Mouse (Mus musculus): Measurements from ENCODE around the gene Ano3. TPM values are rescaled to one million over a fixed set of nuclear protein-coding genes. Genes with fewer than 3 reads are reported as not detected.
"Not testable (repeated sequence)": the region's sequence is repeated elsewhere in the genome, so short reads cannot be mapped to it uniquely, and the experiment has no call there.

Ano3 gene
- polyA plus RNA-seq (2014; fragmentation: Nextera tagmentation; extraction: Ambion mirVana) = 0.34 and 0.38 TPM in 2 replicates

- H3K9ac ChIP-seq (ENCODE audit: low read length) = 0 out of 2 replicates have a peak within 1 kb of the TSS, but pooled peaks have one; percentile 16
- H3K27me3 ChIP-seq (ENCODE audit: control insufficient read depth, insufficient read depth, low read length); H3K9me3 ChIP-seq (ENCODE audit: control insufficient read depth, low read length); ATAC-seq (ENCODE audit: insufficient number of reproducible peaks, insufficient read depth, low FRiP score, low read depth); H3K27ac ChIP-seq (replicated peaks in 1 of 2; ENCODE audit: control insufficient read depth in 1 of 2, insufficient read depth in 1 of 2, low read depth in 2 of 2, low read length in 2 of 2); H3K4me1 ChIP-seq (ENCODE audit: control insufficient read depth in 2 of 2, insufficient read depth in 2 of 2, low read length in 2 of 2); H3K36me3 ChIP-seq (ENCODE audit: control insufficient read depth, insufficient read depth, low read length): not testable (repeated sequence)
- peak within 1 kb of the TSS; percentile 32 to 35 for H3K4me3 ChIP-seq (ENCODE audit: control insufficient read depth in 1 of 2, insufficient read depth in 1 of 2, low read depth in 1 of 2, low read length in 2 of 2)
- H3K4me2 ChIP-seq (ENCODE audit: low read length) = peak within 1 kb of the TSS; percentile 71
Observed at GRCm38 (mm10) chr2:110950823-110951222, at the start of gene Ano3. TSS of gene Ano3 (minus strand) at chr2:110950923.

GRCm38 (mm10) chr2:110990071-110990470, 39.3 kb upstream of the Ano3 start:
- no peak for ATAC-seq (ENCODE audit: insufficient number of reproducible peaks, insufficient read depth, low FRiP score, low read depth)
- Histone ChIP-seq H3K27me3 (ENCODE audit: control insufficient read depth, insufficient read depth, low read length) (no peaks in the 10 kb centered on the region), H3K27ac (replicated peaks in 1 of 2; ENCODE audit: control insufficient read depth in 1 of 2, insufficient read depth in 1 of 2, low read depth in 2 of 2, low read length in 2 of 2) (no peak overlapping the region), H3K9me3 (ENCODE audit: control insufficient read depth, low read length) (no peaks in the 10 kb centered on the region), H3K4me1 (ENCODE audit: control insufficient read depth in 2 of 2, insufficient read depth in 2 of 2, low read length in 2 of 2) (no peaks in the 10 kb centered on the region), H3K4me3 (ENCODE audit: control insufficient read depth in 1 of 2, insufficient read depth in 1 of 2, low read depth in 1 of 2, low read length in 2 of 2) (no peak overlapping the region), H3K36me3 (ENCODE audit: control insufficient read depth, insufficient read depth, low read length) (no peaks in the 10 kb centered on the region), H3K9ac (ENCODE audit: low read length) (no peak overlapping the region), H3K4me2 (ENCODE audit: low read length) (no peak overlapping the region)
- WGBS = 80% methylated on average over 1 of the region's 1 CpGs

GRCm38 (mm10) chr2:110989539-110989938, 38.8 kb upstream of the Ano3 start:
- no peak for ATAC-seq (ENCODE audit: insufficient number of reproducible peaks, insufficient read depth, low FRiP score, low read depth)
- 77% methylated on average over 4 of the region's 4 CpGs for WGBS

GRCm38 (mm10) chr2:110985853-110986271, 35.1 kb upstream of the Ano3 start:
- no peaks in the 10 kb centered on the region for H3K4me1 ChIP-seq (ENCODE audit: control insufficient read depth in 2 of 2, insufficient read depth in 2 of 2, low read length in 2 of 2)
- no peaks in the 10 kb centered on the region for H3K36me3 ChIP-seq (ENCODE audit: control insufficient read depth, insufficient read depth, low read length)
- H3K4me3 ChIP-seq (ENCODE audit: control insufficient read depth in 1 of 2, insufficient read depth in 1 of 2, low read depth in 1 of 2, low read length in 2 of 2) = no peak overlapping the region
- H3K27me3 ChIP-seq (ENCODE audit: control insufficient read depth, insufficient read depth, low read length) = no peaks in the 10 kb centered on the region
- H3K9me3 ChIP-seq (ENCODE audit: control insufficient read depth, low read length) = no peaks in the 10 kb centered on the region
- WGBS = 76% methylated on average over 2 of the region's 2 CpGs
- ATAC-seq (ENCODE audit: insufficient number of reproducible peaks, insufficient read depth, low FRiP score, low read depth) = no peak
- no peak overlapping the region for H3K4me2 ChIP-seq (ENCODE audit: low read length)
- no peak overlapping the region for H3K27ac ChIP-seq (replicated peaks in 1 of 2; ENCODE audit: control insufficient read depth in 1 of 2, insufficient read depth in 1 of 2, low read depth in 2 of 2, low read length in 2 of 2)
- no peak overlapping the region for H3K9ac ChIP-seq (ENCODE audit: low read length)

More at GRCm38 (mm10) chr2:110989539-110989938, 38.8 kb upstream of the Ano3 start:
- no peak overlapping the region for H3K27ac ChIP-seq (replicated peaks in 1 of 2; ENCODE audit: control insufficient read depth in 1 of 2, insufficient read depth in 1 of 2, low read depth in 2 of 2, low read length in 2 of 2)
- no peak overlapping the region for H3K4me2 ChIP-seq (ENCODE audit: low read length)
- H3K4me1 ChIP-seq (ENCODE audit: control insufficient read depth in 2 of 2, insufficient read depth in 2 of 2, low read length in 2 of 2) = no peaks in the 10 kb centered on the region
- no peak overlapping the region for H3K4me3 ChIP-seq (ENCODE audit: control insufficient read depth in 1 of 2, insufficient read depth in 1 of 2, low read depth in 1 of 2, low read length in 2 of 2)
- no peaks in the 10 kb centered on the region for H3K27me3 ChIP-seq (ENCODE audit: control insufficient read depth, insufficient read depth, low read length)
- H3K9me3 ChIP-seq (ENCODE audit: control insufficient read depth, low read length) = no peaks in the 10 kb centered on the region
- H3K36me3 ChIP-seq (ENCODE audit: control insufficient read depth, insufficient read depth, low read length) = no peaks in the 10 kb centered on the region
- H3K9ac ChIP-seq (ENCODE audit: low read length) = no peak overlapping the region

- no peak for ATAC-seq (ENCODE audit: insufficient number of reproducible peaks, insufficient read depth, low FRiP score, low read depth)
- Histone ChIP-seq H3K36me3 (ENCODE audit: control insufficient read depth, insufficient read depth, low read length) (no peaks in the 10 kb centered on the region), H3K9me3 (ENCODE audit: control insufficient read depth, low read length) (no peaks in the 10 kb centered on the region), H3K4me1 (ENCODE audit: control insufficient read depth in 2 of 2, insufficient read depth in 2 of 2, low read length in 2 of 2) (no peaks in the 10 kb centered on the region), H3K4me2 (ENCODE audit: low read length) (no peak overlapping the region), H3K27ac (replicated peaks in 1 of 2; ENCODE audit: control insufficient read depth in 1 of 2, insufficient read depth in 1 of 2, low read depth in 2 of 2, low read length in 2 of 2) (no peak overlapping the region), H3K27me3 (ENCODE audit: control insufficient read depth, insufficient read depth, low read length) (no peaks in the 10 kb centered on the region), H3K9ac (ENCODE audit: low read length) (no peak overlapping the region), H3K4me3 (ENCODE audit: control insufficient read depth in 1 of 2, insufficient read depth in 1 of 2, low read depth in 1 of 2, low read length in 2 of 2) (no peak overlapping the region)
- WGBS = 26% methylated on average over 1 of the region's 1 CpGs
Observed at GRCm38 (mm10) chr2:110981733-110982132, 31.0 kb upstream of the Ano3 start.

DNA sequence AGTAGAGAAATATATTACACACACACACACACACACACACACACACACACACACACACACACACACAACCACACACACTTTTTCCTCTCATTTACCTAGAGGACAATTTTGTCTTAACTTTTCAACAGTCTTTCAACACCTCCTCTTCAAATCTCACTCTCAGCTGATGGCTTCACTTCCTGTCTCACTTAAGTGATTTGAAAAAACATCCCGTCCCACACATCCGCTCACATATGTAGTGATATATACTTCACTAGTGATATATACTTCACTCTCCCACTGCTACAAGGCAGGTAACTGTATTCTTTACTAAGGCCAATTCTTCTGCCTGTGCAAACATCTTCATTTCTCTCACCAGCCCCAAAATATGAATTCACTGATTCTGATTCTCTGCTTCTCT, 28.9 kb upstream of the Ano3 start:
- no peaks in the 10 kb centered on the region for H3K4me1 ChIP-seq (ENCODE audit: control insufficient read depth in 2 of 2, insufficient read depth in 2 of 2, low read length in 2 of 2)
- 38% methylated on average over 2 of the region's 2 CpGs for WGBS

GRCm38 (mm10) chr2:110976871-110977270, 26.1 kb upstream of the Ano3 start:
- Histone ChIP-seq H3K4me3 (ENCODE audit: control insufficient read depth in 1 of 2, insufficient read depth in 1 of 2, low read depth in 1 of 2, low read length in 2 of 2) (no peak overlapping the region), H3K4me1 (ENCODE audit: control insufficient read depth in 2 of 2, insufficient read depth in 2 of 2, low read length in 2 of 2) (no peaks in the 10 kb centered on the region), H3K4me2 (ENCODE audit: low read length) (no peak overlapping the region), H3K9ac (ENCODE audit: low read length) (no peak overlapping the region), H3K27ac (replicated peaks in 1 of 2; ENCODE audit: control insufficient read depth in 1 of 2, insufficient read depth in 1 of 2, low read depth in 2 of 2, low read length in 2 of 2) (no peak overlapping the region), H3K36me3 (ENCODE audit: control insufficient read depth, insufficient read depth, low read length) (no peaks in the 10 kb centered on the region), H3K27me3 (ENCODE audit: control insufficient read depth, insufficient read depth, low read length) (no peaks in the 10 kb centered on the region), H3K9me3 (ENCODE audit: control insufficient read depth, low read length) (no peaks in the 10 kb centered on the region)
- ATAC-seq (ENCODE audit: insufficient number of reproducible peaks, insufficient read depth, low FRiP score, low read depth) = no peak
- 75% methylated on average over 2 of the region's 2 CpGs for WGBS

More for the DNA sequence above, 28.9 kb upstream of the Ano3 start:
- Histone ChIP-seq H3K27me3 (ENCODE audit: control insufficient read depth, insufficient read depth, low read length) (no peaks in the 10 kb centered on the region), H3K9me3 (ENCODE audit: control insufficient read depth, low read length) (no peaks in the 10 kb centered on the region), H3K4me2 (ENCODE audit: low read length) (no peak overlapping the region), H3K27ac (replicated peaks in 1 of 2; ENCODE audit: control insufficient read depth in 1 of 2, insufficient read depth in 1 of 2, low read depth in 2 of 2, low read length in 2 of 2) (no peak overlapping the region), H3K9ac (ENCODE audit: low read length) (no peak overlapping the region), H3K4me3 (ENCODE audit: control insufficient read depth in 1 of 2, insufficient read depth in 1 of 2, low read depth in 1 of 2, low read length in 2 of 2) (no peak overlapping the region), H3K36me3 (ENCODE audit: control insufficient read depth, insufficient read depth, low read length) (no peaks in the 10 kb centered on the region)
- ATAC-seq (ENCODE audit: insufficient number of reproducible peaks, insufficient read depth, low FRiP score, low read depth) = no peak

DNA sequence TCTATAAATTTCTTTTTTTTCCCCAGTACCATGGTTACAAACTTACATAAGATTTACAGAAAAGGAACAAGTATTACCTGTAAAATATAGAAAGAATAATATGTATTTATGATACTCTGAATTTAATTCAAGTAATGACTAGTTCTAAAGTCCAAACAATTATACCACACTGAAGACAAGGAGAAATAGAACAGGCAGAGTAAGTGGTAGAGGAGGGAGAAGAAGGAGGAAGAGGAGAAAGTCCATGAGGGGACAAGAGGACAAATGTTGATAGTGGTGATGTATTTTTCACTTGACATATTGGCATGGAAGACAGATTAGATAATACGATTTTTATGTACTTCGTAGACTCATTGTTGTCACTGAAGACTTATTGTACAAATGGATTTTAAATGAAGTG, 19.4 kb upstream of the Ano3 start:
- WGBS = 74% methylated on average over 2 of the region's 2 CpGs
- Histone ChIP-seq H3K4me1 (ENCODE audit: control insufficient read depth in 2 of 2, insufficient read depth in 2 of 2, low read length in 2 of 2) (no peaks in the 10 kb centered on the region), H3K27me3 (ENCODE audit: control insufficient read depth, insufficient read depth, low read length) (no peaks in the 10 kb centered on the region), H3K9ac (ENCODE audit: low read length) (no peak overlapping the region), H3K4me2 (ENCODE audit: low read length) (no peak overlapping the region), H3K36me3 (ENCODE audit: control insufficient read depth, insufficient read depth, low read length) (no peaks in the 10 kb centered on the region), H3K27ac (replicated peaks in 1 of 2; ENCODE audit: control insufficient read depth in 1 of 2, insufficient read depth in 1 of 2, low read depth in 2 of 2, low read length in 2 of 2) (no peak overlapping the region), H3K9me3 (ENCODE audit: control insufficient read depth, low read length) (no peaks in the 10 kb centered on the region), H3K4me3 (ENCODE audit: control insufficient read depth in 1 of 2, insufficient read depth in 1 of 2, low read depth in 1 of 2, low read length in 2 of 2) (no peak overlapping the region)
- ATAC-seq (ENCODE audit: insufficient number of reproducible peaks, insufficient read depth, low FRiP score, low read depth) = no peak
